Mouse (Mus musculus): ENCODE results near the gene Psme2.

DNA sequence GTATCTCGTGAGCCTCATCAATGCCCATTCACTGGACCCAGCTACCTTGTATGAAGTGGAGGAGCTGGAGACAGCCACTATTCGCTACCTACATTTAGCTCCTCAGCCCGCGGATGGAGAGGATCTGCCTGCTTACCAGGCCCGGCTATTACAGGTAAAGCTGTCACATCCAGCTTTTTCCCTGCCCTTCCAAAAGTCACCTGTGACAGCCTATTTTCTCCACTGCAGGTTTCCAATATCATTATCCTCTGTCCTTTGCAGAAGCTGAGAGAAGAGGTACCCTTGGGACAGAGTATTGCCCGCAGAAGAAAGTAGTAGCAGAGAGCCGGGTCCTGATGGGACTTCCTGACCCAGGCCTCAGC lies 12.3 kb upstream of the Psme2 start, which contains the start of gene Irf9:
- TF ChIP-seq CTCF (IDR thresholded peaks at IDR 0.05; ENCODE audit: low read depth) = no peak
- TF ChIP-seq EP300 (IDR thresholded peaks at IDR 0.05; ENCODE audit: low read depth) = no peak
